Mouse (Mus musculus) adrenal gland, adult 2 months (tissue): ENCODE results near the gene Tefm. TPM values are rescaled to one million over a fixed set of nuclear protein-coding genes. Genes with fewer than 3 reads are reported as not detected.
"Not testable (repeated sequence)": the region's sequence is repeated elsewhere in the genome, so short reads cannot be mapped to it uniquely, and the experiment has no call there.

ENCODE experiments used
- DNase-seq: peaks from one replicate; pipeline ENCODE4 v3.0.0; 2021
- polyA plus RNA-seq: library from polyadenylated mRNA; depleted of rRNA; stranded (reverse); fragments of >200 nt; gene quantifications from 2 replicates; pipeline ENCODE4 v1.2.3, GENCODE M21; 2012
- total RNA-seq, 2 experiments: library from RNA; stranded (reverse); gene quantifications; 2 replicates each; pipeline ENCODE4 v1.2.3; 2021

Tefm gene
- total and polyA plus RNA-seq, 3 experiments: 1.8 to 23.7 (median 13.2) TPM

DNA sequence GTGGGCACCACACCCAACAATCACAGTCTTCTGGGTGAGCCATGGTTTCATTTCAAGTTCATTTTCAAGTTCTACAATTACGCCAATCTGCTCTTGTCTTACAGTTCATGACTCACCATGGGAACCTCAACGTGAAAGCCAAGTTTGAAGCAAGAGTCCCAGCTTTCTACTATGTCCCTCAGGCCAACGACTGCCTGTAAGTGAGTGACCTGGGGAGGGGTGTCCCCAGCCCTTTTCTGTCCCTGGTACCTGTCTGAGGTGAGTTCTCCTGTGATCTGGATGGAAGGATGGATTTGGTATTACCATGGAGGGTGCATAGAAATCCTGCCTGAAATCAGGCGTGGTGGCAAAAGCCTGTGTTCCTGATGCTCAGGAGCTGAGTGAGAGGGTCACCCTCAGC is 14.9 kb upstream of the Tefm start:
- no peak for DNase-seq

DNA sequence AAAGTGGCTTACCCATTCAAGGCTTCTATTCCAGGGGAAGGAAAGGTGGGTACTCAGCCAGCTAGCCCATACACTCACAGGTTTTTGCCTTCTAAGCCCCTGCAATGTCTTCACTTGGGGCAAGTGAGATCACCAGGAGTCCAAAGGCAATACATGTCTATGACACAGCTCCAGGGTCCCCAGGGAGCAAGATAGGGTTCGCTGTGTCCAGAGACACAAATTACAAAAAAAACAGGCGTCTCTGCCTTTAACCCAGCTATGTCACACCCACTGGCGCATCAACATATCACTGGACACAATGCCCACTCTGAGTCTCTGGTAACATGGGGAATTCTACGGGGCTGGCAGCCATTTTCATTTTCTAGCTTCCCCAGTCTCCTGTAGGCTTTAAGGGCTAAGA is 14.0 kb upstream of the Tefm start:
- DNase-seq: no peak

DNA sequence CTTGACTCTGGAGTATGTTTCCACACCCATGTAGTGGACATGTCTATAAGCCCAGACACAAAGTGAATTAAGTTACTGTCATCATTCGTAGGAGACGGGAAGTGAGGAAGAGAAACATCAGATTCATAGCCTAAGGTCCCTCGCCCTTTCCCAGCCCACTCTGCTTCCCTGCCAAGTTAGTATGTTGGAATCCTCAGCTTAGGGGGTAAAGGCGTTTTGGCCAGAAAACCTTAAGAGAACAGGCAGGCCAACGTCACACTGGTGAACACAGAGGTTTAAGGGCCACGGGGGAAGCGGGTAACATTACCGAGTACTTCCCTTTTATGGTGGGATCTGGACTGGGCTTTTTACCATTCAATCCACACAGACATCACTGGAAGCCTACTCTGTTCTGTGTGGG is 13.6 kb upstream of the Tefm start:
- no peak for DNase-seq

DNA sequence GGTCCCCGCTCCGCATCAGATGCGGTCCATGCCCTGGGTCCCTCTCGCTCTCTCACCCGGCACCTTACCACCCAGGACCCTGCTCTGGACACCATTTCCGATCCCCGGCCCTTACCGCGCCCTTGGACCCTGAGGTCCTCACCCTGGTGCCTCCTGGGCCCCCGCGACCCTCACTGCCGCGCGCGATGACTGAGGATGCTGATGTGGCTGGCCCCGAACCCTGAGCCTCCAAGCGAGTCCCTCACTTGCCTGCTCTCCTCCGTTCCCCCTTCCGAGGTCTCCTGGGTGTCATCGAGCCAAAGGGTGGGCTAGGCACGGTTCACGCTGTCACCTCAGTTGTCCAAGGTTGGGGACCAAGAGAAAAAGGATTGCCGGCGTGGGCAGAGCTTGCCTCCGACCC is 12.5 kb upstream of the Tefm start:
- no peak for DNase-seq

DNA sequence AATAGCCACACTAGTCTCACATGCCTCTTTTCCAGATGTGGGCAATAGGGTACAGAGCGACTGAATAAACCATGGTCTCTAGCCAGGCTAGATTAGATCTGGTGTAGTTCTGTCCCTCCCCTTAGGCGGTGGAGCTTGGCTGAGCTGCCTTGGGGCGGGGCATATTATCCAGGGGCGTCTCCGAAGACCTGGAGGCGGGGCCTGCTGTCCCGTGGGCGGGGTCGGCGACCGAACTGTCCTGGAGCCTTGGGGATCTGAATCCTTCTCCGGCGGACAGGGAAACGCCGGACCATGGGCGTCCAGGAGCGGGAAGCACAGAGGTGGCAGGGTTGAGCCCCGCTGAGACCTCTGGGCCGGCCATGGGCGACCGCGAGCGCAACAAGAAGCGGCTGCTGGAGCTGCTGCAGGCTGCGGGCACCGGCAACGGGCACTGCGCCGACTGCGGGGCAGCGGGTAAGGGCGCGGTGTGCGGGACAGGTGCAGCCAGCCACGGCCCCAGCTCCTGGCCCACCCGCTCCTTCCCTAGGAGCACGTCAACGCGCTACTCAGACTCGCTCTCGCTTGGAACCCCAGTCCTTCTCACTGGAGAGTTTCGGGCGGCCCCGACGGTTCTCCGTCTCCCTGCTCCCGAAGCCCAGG is 12.0 kb upstream of the Tefm start, which contains the start of gene Adap2:
Gene Adap2 (plus strand): TSS at position 249 of the 639 bp plus-strand sequence.
- DNase-seq: peak; percentile 97

DNA sequence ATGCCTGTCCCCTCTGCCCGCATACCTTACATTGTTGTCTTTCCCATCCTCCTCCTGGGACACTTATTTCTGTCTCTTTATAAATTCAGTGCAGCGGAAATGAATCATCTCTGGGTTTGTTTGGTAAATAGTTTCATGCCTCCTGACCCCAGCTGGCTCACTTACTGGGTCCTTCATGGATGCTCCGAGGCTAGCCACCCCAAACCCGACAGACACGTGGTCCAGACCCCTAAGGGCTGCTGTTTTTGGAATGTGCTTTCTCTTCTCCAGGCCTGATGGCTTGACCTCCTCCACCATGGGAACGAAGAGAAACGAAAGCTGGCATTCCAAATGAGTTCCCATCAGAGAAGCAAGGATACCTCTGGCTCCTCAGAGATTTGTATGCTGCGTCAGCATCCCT is 10.4 kb upstream of the Tefm start:
- DNase-seq: no peak

DNA sequence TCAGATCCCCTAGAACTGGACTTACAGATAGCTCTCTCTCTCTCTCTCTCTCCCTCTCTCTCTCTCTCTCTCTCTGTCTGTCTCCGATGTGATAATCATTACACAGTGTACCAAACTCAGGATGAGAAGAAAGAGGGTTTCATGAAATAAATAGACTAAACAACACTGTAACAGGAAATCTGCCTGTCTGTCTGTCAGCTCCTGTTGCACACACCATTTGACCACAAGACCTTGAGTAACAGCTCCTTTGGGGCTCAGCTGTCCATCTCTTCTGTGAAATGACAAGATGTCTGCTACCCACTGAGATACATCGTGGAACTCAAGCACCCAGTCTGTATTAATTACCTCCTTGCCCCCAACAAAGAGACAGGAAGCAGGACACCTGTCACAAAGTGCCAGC is 9.6 kb upstream of the Tefm start:
- DNase-seq: no peak

DNA sequence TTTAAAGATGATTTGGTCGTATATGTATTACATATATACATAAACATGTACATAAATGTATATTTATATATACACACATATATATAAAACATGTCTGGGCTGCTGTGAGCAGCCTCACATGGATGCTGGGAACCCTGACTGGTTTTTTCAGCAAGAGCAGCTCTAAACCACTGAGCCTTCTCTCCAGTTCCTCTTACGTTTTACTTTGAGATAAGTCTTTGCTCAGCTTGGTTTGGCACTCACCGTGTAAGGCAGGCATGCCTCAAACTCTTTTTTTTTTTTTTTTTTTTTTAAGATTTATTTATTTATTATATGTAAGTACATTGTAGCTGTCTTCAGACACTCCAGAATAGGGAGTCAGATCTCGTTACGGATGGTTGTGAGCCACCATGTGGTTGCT is 8.6 kb upstream of the Tefm start:
- no peak for DNase-seq

DNA sequence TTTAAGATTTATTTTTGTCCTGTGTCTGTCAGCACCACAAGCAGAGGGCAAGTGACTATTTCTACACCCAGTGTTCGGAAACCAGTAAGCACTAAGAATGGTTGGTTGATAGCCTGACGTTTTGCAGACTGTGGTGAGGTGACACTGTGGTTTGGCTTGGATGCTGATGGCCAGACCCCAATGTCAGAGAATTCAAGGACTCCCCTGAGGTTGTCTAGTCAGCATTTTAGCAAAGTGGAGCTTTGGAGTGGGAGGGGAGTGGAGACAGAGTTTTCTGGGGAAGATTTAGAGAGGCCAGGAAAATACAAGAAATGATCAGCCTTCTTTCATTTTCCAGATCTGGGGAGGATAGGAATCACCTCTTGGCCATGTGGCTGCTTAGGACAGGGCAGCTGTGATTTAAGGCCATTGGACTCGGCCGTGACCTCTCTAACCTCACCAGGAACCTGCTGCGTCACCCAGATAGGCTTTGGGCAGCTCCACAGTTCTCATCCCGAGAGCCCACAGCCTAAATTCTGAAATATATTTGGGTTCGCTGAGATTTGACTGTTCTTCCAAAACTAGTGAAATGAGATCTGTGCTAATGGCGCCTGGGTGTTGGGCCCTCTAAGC is 7.5 kb upstream of the Tefm start:
- DNase-seq: peak; percentile 56

DNA sequence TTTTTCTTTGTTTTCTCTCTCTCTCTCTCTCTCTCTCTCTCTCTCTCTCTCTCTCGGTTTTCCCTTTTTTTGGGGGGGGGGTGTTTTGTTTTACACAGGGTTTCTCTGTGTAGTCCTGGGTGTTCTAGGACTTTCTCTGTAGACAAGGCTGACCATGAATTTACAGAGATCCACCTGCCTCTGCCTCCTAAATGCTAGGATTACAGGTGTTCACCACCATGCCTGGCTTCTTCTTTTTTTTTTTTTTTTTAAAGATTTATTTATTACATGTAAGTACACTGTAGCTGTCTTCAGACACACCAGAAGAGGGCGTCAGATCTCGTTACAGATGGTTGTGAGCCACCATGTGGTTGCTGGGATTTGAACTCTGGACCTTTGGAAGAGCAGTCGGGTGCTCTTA is 7.0 kb upstream of the Tefm start:
- not testable (repeated sequence) for DNase-seq

DNA sequence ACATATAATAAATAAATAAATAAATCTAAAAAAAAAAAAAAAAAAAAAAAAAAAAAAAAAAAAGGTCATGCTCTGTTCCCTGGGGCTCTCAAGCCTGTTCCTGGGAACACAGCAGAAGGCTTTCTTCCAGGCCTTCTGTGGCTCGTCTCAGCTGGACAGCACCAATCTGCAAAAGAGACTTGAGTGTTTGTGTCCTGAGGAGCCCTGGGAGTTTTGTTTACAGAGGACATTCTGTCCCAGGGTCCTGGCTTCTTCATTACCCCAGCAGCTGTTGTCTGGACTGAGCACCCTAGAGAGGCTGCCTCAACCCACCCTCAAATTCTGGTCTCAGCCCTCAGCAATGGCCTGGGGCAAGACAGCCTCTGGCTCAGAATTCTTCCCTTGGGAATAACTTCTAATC is 6.3 kb upstream of the Tefm start:
- no peak for DNase-seq

DNA sequence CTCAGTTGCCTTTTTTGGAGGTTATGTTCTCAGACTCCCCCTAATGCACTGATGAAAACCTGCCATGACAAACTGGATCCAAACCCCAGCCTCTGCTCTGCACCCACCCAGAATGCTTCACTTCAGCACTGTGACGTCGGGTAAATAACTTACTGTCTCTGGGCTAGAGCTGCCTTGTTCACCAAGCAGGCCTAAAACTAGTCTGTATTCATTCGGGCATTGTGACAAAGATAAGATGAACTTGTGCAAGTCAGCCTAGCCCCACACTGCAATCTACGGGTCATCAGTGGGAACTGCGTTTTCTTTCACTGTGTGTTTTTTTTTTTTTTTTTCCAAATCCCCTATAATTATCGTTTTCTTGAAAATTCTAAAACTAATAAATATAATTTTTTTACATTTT is 5.8 kb upstream of the Tefm start:
- no peak for DNase-seq

DNA sequence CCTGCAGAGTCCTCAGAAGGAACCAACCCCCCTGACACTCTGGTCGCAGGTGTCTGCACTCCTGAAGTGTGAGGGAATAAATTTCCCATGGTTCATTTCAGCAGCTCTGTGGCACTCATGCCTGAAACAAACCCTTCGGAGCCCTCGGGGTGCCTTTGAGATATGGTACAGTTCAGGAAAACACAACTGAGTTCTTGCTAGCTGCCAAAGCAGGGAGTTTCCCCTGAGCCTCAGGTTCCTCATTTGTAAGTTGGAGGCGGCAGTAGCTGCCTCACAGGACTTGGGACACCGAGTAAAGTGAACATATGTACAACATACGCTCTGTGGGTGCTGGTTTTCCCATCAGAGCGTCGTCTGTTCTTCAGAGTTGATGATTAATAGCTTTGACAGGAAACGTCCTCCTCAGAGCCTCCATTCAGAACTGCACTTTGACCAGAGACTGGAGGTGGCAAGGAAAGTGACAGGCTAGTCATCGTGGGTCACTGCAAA is 3.9 kb upstream of the Tefm start:
- DNase-seq: no peak

DNA sequence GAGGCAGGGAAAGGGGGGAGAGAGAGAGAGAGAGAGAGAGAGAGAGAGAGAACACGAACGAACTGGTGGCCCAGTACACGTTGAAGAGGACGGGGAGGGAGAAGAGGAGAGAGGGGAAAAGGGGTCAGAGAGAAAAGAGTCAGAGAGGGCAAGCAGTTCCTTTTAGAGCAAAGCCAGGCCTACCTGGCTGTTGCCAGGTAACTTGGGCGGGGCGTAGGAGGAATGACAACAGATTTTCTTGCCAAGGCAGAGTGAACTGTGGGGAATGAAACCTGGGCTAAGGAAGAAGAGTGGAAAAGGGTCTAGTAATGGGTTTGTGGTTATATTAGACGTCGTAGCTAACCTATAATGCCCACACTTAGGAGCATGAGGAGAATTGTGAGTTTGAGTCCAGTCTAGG is 897 bp upstream of the Tefm start:
- DNase-seq: no peak

DNA sequence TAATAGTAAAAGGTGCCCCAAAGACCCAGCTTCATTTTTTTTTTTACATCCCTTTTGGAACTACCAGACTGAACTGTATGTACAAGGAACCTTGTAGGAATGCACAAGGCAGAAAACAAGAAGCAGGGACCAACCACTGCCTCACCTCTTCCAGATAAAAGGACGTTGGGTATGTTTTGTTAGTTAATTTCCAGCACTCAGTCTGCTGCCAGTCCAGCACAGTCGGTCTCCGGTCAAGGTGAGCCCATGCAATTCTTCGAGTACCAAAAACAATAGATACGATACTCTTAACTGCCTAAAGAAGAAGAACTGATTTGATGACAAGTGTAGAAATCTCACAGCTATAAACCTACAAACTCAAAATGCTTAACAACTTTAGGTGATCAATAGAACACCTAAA is 4.2 kb downstream of the Tefm start:
- DNase-seq: no peak

DNA sequence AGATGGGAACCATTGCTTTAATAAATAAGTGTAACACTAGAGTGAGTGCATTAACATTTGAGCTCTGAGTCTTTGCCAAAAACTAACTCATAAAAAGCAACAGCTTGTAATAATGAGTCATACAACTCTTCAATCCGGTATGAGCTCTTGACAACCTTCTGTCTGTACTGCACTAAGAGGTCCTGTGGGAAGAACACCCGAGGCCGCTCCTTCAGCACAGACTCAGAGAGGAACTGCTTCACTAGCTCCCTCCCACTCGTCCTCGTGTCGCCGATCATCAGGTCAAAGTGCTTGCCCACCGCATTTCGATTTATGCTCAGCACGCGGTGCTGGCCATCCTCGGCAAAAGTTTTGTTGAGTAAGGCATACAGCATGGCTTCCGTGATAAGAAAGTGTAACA is 5.2 kb downstream of the Tefm start:
- DNase-seq: peak; percentile 47

DNA sequence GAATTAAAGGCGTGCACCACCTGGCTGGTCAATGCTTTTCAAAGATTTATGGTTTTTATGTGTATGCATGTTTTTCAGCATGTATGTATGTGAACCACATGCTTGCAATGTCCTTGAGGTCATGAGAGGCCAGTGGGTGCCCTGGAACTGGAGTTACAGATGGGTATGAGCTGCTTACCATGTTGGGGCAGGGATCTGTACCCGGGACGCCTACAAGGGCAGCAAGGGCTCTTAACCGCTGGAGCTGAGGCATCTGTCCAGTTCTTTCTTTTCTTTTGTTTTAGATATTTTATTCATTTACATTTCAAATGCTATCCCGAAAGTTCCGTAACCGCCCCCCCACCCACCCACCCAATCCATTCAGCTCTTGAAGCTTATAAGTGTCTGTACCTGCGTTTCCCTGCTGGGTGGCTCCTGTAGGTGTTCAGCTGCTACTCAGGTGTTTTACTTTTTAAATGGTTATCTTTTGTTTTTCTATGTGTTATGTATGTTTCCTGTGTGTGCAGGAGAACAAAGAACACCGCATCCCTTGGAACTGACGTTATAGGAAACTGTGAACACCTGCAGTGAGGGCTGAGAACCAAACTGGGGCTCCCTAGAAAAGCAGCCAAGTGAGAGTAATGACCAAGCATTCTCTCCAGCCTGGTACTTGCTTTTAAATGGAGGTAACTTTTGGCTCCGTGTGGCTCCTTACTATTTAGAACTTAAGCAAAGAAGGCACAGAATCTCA is 5.9 kb downstream of the Tefm start:
- DNase-seq: no peak

DNA sequence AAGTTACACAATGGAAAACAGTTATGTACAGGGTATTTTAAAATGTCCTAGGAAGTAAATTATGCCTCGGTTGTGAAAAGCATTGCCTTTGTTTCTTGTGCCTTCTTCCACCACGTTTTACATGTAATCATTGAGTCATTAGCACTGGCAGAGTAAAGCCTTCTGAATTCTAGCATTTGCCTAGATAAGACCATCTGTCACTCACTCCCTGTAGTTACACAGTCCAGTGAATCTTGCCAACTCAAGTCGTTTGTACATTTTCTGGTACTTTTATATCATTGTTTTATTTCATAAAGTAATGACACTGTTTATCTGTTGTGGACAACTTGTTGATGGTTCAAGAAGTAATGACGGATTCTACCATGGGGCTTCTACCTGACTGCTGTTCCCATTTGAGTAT is 7.2 kb downstream of the Tefm start:
- no peak for DNase-seq

DNA sequence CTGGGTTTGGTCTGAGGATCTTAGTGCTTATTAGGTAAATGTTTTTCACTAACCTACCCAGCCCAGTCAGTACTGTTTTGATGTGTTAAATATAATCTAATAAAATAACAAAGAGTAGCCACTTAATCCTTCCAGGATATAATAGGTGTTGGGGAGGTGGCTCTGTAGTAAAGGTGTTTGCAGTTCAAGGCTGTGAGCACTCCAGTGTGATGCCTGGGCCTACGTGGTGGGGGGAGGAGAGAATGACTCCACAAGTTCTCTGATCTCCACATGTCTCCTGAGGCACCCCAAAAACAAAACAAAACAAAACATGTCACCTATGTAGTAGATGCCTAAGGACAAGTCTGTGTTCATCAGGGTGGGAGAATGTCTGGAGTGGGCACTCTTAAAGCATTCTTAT is 9.9 kb downstream of the Tefm start:
- no peak for DNase-seq

DNA sequence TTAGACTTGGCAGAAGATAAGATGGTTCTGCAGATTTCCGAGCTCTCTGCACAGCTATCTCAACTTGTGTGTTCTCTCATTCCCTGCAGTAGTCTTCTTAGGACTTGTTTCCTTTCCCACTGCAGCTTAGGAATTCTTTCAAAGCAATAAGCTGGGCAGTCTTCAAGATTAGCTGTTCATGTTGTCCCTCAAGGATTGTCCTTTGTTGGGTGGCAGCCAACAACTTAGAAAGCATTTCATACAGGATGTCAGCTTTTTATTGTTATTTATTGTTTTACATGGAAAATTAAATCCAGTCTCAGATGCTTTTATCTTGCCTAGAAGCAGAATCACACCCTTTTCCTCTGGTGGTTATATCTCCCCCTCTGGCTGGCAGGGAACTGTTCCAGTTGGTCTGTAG is 25.6 kb downstream of the Tefm start:
- DNase-seq: peak; percentile 6

DNA sequence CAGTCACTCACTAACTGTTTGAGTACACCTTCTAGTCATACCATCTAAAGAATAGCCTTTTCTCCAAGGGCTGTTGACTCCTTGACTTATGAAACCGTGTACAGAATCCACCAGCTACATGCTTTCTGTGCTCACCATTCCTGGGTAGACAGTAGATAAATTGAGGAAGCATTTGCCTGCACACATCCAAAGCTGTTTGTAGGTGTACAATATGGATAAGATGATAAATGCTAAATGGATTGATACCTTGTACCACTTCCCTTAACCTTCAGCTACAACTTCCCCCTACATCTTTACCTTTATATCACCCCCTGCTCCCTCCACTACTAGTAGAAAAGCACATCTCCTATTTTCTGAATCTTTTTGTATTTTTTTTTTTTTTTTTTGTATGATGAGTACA is 37.6 kb downstream of the Tefm start:
- no peak for DNase-seq

DNA sequence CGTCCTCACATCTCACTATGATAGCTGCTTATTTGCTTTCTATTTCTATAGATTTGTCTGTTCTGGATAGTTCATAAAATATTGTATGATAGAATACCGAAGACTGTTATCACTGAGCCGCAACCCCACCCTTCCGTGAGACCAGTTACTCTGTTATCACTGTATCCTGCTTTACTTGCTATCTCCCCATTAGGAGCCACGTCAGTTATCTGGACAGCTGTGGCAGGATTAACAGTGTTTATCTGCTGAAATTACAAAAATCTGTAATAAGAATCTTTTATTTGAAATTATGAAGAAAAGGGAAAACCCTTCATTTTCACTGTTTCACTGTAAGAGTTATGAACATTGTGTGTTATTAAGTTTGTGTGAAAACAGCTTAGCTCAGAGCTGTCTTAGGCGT is 40.7 kb downstream of the Tefm start:
- DNase-seq: no peak

DNA sequence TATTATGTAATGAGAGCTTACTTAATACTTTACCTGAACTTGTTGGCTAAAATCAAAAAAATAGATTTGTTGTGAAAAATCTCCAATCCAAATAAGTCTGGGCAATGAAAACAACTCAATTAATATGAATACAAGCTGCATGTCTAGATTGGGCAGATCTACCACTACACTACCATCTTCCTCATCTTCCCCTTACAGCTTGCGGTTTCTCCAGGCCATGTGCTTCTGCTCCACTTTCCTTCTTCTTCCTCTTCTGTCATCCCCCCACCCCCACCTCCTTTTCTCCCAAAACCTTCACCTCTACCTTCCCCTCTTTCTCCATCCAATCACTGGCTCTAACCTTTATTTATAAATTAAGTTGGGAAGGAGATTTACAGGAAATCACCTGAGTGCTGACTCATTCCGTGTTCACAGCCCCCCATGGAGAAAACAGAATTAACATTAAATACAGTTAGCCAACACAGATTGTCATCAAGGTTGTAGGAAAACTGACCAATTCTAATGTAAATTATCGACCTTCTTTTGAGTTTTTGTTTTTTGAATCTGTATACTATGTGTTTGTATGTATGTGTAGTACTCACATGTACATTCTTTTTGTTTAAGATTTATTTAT is 43.4 kb downstream of the Tefm start:
- no peak for DNase-seq
